Mouse (Mus musculus) spleen, adult 2 months (tissue): ENCODE measurements around the gene Bbof1.

Source experiments
- CTCF ChIP-seq: fragments of 200-500 bp; IDR thresholded peaks from 2 replicates; pipeline ENCODE4 v1.5.1; 2011; ENCODE audit warnings: mild to moderate bottlenecking, inconsistent platforms; ENCODE audit not compliant: insufficient read depth, insufficient read length, insufficient replicate concordance; ENCODE audit errors: extremely low read depth
- POLR2A ChIP-seq: fragments of 200-500 bp; IDR thresholded peaks from 2 replicates; pipeline ENCODE4 v1.6.1; 2011; ENCODE audit warnings: low read depth, low read length, inconsistent platforms

DNA sequence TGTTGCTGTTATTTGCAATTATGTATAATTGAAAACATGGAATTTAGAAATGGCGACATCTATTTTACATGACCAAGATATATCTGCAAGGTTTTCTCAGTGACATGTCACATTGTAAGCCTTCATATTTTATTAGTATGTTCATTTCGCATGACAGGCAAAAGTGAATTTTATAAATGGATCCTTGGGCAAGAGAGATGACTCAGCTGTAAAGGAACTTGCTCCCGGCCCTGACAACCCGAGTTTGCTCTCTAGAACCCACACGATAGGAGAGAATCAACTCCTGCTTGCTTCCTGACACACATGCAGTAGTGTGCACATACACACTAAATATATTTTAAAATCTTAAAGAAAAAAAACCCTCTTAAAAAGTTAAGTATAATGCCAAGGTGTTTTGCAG is 52.5 kb downstream of the Bbof1 start:
- TF ChIP-seq CTCF (no peak), POLR2A (no peak)
